12 mouse cellular contexts compared by ENCODE assay signal in genomic region chr12:112154476-112154875, GRCm38 (mm10). TPM values are rescaled to one million over a fixed set of nuclear protein-coding genes. Genes with fewer than 3 reads are reported as not detected.
A peak's percentile ranks its signal among the peaks of the same experiment; 100 is the strongest.
DNase-seq lines count a peak whose midpoint lies in the region; ATAC-seq lines count a peak whose summit lies in the region.
"Had no signal": no experiment of that assay in that cellular context is flagged by ENCODE, and none has a peak within 500 bp of the region (broad histone marks: within the 10 kb centered on the region; RNA-seq: fewer than 3 reads in every experiment).

No protein-coding gene starts in this region.

- H3K4me1 ChIP-seq in heart, embryonic 12.5 days (replicated peaks): peaks cover 51% of the 10 kb centered on the region
- H3K4me1 ChIP-seq in midbrain, embryonic 11.5 days (ENCODE audit: control insufficient read depth, insufficient read depth, low read length): peaks cover 25% of the 10 kb centered on the region
- peaks cover 45% of the 10 kb centered on the region for H3K4me1 ChIP-seq in midbrain, embryonic 15.5 days
- peaks cover 68% of the 10 kb centered on the region for H3K4me1 ChIP-seq in neural tube, embryonic 13.5 days (replicated peaks)

- H3K9me3 ChIP-seq in heart, embryonic 12.5 days (replicated peaks): no peaks in the 10 kb centered on the region
- H3K9me3 ChIP-seq in midbrain, embryonic 11.5 days (ENCODE audit: control insufficient read depth, low read length): no peaks in the 10 kb centered on the region
- H3K9me3 ChIP-seq in midbrain, embryonic 15.5 days: no peaks in the 10 kb centered on the region
- no peaks in the 10 kb centered on the region for H3K9me3 ChIP-seq in neural tube, embryonic 13.5 days

- peak overlapping the region; percentile 31; the same call in 1 of the 2 replicates for H3K9ac ChIP-seq in heart, embryonic 12.5 days
- H3K9ac ChIP-seq in midbrain, embryonic 11.5 days (ENCODE audit: low read length): 0 out of 2 replicates have a peak overlapping the region, but pooled peaks have one; percentile 9
- no peak overlapping the region for H3K9ac ChIP-seq in midbrain, embryonic 15.5 days
- no peak overlapping the region for H3K9ac ChIP-seq in neural tube, embryonic 13.5 days

- intact Hi-C loops in heart, postnatal 36 days (cut with DNase I): no loop called here

- H3K36me3 ChIP-seq in heart, embryonic 12.5 days: peaks cover 11% of the 10 kb centered on the region; the same call in 1 of the 2 replicates
- peaks cover 4% of the 10 kb centered on the region; the same call in 1 of the 2 replicates for H3K36me3 ChIP-seq in midbrain, embryonic 11.5 days (ENCODE audit: control insufficient read depth, insufficient read depth, low read length)
- no peaks in the 10 kb centered on the region for H3K36me3 ChIP-seq in midbrain, embryonic 15.5 days (replicated peaks)
- 0 out of 2 replicates have a peak, but pooled peaks cover 5% of the 10 kb centered on the region for H3K36me3 ChIP-seq in neural tube, embryonic 13.5 days

- H3K27me3 ChIP-seq in heart, embryonic 12.5 days (replicated peaks): no peaks in the 10 kb centered on the region
- peaks cover 10% of the 10 kb centered on the region for H3K27me3 ChIP-seq in midbrain, embryonic 11.5 days (ENCODE audit: control insufficient read depth, insufficient read depth, low read length)
- no peaks in the 10 kb centered on the region for H3K27me3 ChIP-seq in midbrain, embryonic 15.5 days (replicated peaks)
- H3K27me3 ChIP-seq in neural tube, embryonic 13.5 days: peaks cover 61% of the 10 kb centered on the region

- no peak overlapping the region for H3K4me2 ChIP-seq in heart, embryonic 12.5 days
- H3K4me2 ChIP-seq in midbrain, embryonic 11.5 days: no peak overlapping the region
- no peak overlapping the region for H3K4me2 ChIP-seq in midbrain, embryonic 15.5 days
- 0 out of 2 replicates have a peak overlapping the region, but pooled peaks have one; percentile 4 for H3K4me2 ChIP-seq in neural tube, embryonic 13.5 days

- H3K4me3 ChIP-seq in heart, embryonic 12.5 days: no peak overlapping the region
- H3K4me3 ChIP-seq in midbrain, embryonic 11.5 days (ENCODE audit: low read depth, low read length): no peak overlapping the region
- H3K4me3 ChIP-seq in midbrain, embryonic 15.5 days: no peak overlapping the region
- H3K4me3 ChIP-seq in neural tube, embryonic 13.5 days: no peak overlapping the region

- ATAC-seq in heart, embryonic 12.5 days (ENCODE audit: insufficient number of reproducible peaks, low FRiP score): no peak
- ATAC-seq in midbrain, embryonic 11.5 days (ENCODE audit: low FRiP score): no peak
- ATAC-seq in midbrain, embryonic 15.5 days (replicated peaks): no peak
- no peak for ATAC-seq in neural tube, embryonic 13.5 days (ENCODE audit: low read depth)
- ATAC-seq: activated CD4-positive, CD25-positive, alpha-beta regulatory T cell, adult 4 months had no signal

- 51% methylated on average over 5 of the region's 5 CpGs for WGBS in heart, embryonic 12.5 days
- 40% methylated on average over 5 of the region's 5 CpGs for WGBS in midbrain, embryonic 11.5 days
- 34% methylated on average over 5 of the region's 5 CpGs for WGBS in midbrain, embryonic 15.5 days
- 45% methylated on average over 5 of the region's 5 CpGs for WGBS in neural tube, embryonic 13.5 days

- no peak for DNase-seq in heart, postnatal 36 days
- DNase-seq in midbrain, embryonic 11.5 days (ENCODE audit: low spot score, missing footprints): peak; percentile 89
- peak; percentile 38 for DNase-seq in heart, postnatal 4 days
- DNase-seq in adipocyte (ENCODE audit: low spot score): no peak
- no peak for DNase-seq in right cerebral cortex, postnatal 4 days
- DNase-seq: cerebellum, postnatal 14 days; gastrocnemius, postnatal 10 days had no signal

- no peak overlapping the region for H3K27ac ChIP-seq in heart, embryonic 12.5 days (ENCODE audit: poor library complexity, severe bottlenecking)
- H3K27ac ChIP-seq in midbrain, embryonic 11.5 days (ENCODE audit: low read depth, low read length): no peak overlapping the region; the same call in 1 of the 2 replicates
- H3K27ac ChIP-seq in midbrain, embryonic 15.5 days: no peak overlapping the region
- peak overlapping the region; percentile 73; the same call in 1 of the 2 replicates for H3K27ac ChIP-seq in neural tube, embryonic 13.5 days (replicated peaks)
- H3K27ac ChIP-seq: macrophage had no signal

RNA-seq across cellular contexts. Expression of gene Kif26a, which starts 8.5 kb away (rescaled TPM):
- polyA plus RNA-seq in heart, embryonic 12.5 days (2016; fragmentation: Nextera tagmentation; extraction: Ambion mirVana): 2.5 and 2.7 TPM in 2 replicates
- 10 to 100 TPM; 13.8 to 15.5 TPM for total RNA-seq in heart, postnatal 36 days (2021)
- 2.6 and 3.5 TPM in 2 replicates for polyA plus RNA-seq in midbrain, embryonic 11.5 days (2014; fragmentation: Nextera tagmentation; extraction: Ambion mirVana)
- 7.2 and 8.6 TPM in 2 replicates for polyA plus RNA-seq in midbrain, embryonic 15.5 days (2015; fragmentation: Nextera tagmentation; extraction: Ambion mirVana)
- total RNA-seq in heart, postnatal 4 days (2021): 10 to 100 TPM; 29.0 to 32.5 TPM
- polyA plus RNA-seq in neural tube, embryonic 13.5 days (2015; fragmentation: Nextera tagmentation; extraction: Ambion mirVana): 4.7 and 4.9 TPM in 2 replicates
- polyA plus RNA-seq: activated CD4-positive, CD25-positive, alpha-beta regulatory T cell, adult 4 months; macrophage had no signal

RNA-seq across cellular contexts. Expression of gene Aspg, which starts 48.0 kb away (rescaled TPM):
- 0.45 and 2.2 TPM in 2 replicates for polyA plus RNA-seq in heart, embryonic 12.5 days (2016; fragmentation: Nextera tagmentation; extraction: Ambion mirVana)
- under 1 TPM; 0.57 to 0.69 TPM for total RNA-seq in heart, postnatal 36 days (2021)
- 0.25 TPM in 1 of 2 replicates, not detected in the other for polyA plus RNA-seq in midbrain, embryonic 11.5 days (2014; fragmentation: Nextera tagmentation; extraction: Ambion mirVana)
- polyA plus RNA-seq in midbrain, embryonic 15.5 days (2015; fragmentation: Nextera tagmentation; extraction: Ambion mirVana): 1.1 and 1.3 TPM in 2 replicates
- under 1 TPM; 0.20 to 0.26 TPM for total RNA-seq in heart, postnatal 4 days (2021)
- polyA plus RNA-seq in neural tube, embryonic 13.5 days (2015; fragmentation: Nextera tagmentation; extraction: Ambion mirVana): 0.25 and 0.29 TPM in 2 replicates
- polyA plus RNA-seq: activated CD4-positive, CD25-positive, alpha-beta regulatory T cell, adult 4 months; macrophage had no signal

Comparison
In these comparisons a context has a peak if more than half of its experiments do, and no peak if none do; other contexts are left out.
1. H3K9ac ChIP-seq: peak in heart, embryonic 12.5 days (single experiment) and midbrain, embryonic 11.5 days (single experiment); none in midbrain, embryonic 15.5 days (single experiment) and neural tube, embryonic 13.5 days (single experiment).
2. DNase-seq: peak in midbrain, embryonic 11.5 days (single experiment) and heart, postnatal 4 days (single experiment); none in heart, postnatal 36 days (0 of 2), adipocyte (single experiment) and right cerebral cortex, postnatal 4 days (single experiment).